Mouse (Mus musculus) liver, postnatal 0 days (tissue): ENCODE measurements around the gene Clip2. TPM values are rescaled to one million over a fixed set of nuclear protein-coding genes. Genes with fewer than 3 reads are reported as not detected.

Experiments used
- ATAC-seq: fragments of 200-750 bp; cut with Nextera tagmentation; 2 replicates; pipeline ENCODE4 v1.8.0; 2017; ENCODE audit warnings: mild to moderate bottlenecking, moderate library complexity
- DNase-seq: peaks from one replicate; pipeline ENCODE4 v3.0.0-alpha.2; 2016
- H3K27ac ChIP-seq: fragments of 300-500 bp; sonication (generic); 2 replicates; pipeline ENCODE4 v1.5.1; 2014; ENCODE audit warnings: antibody characterized with exemption, moderate library complexity, mild to moderate bottlenecking, low read depth
- H3K27me3 ChIP-seq: fragments of 300-500 bp; sonication (generic); 2 replicates; pipeline ENCODE4 v1.6.1; 2014; ENCODE audit warnings: low read length, control low read depth, mixed read lengths; ENCODE audit not compliant: insufficient read depth
- H3K36me3 ChIP-seq: fragments of 300-500 bp; sonication (generic); replicated peaks from 2 replicates; pipeline ENCODE4 v1.6.1; 2014; ENCODE audit warnings: mild to moderate bottlenecking, control low read depth, low read length, moderate library complexity, mixed read lengths; ENCODE audit not compliant: insufficient read depth
- H3K4me1 ChIP-seq: fragments of 300-500 bp; sonication (generic); 2 replicates; pipeline ENCODE4 v1.6.1; 2014; ENCODE audit warnings: antibody characterized with exemption, mild to moderate bottlenecking, control low read depth; ENCODE audit not compliant: insufficient read depth
- H3K4me2 ChIP-seq: fragments of 300-500 bp; sonication (generic); 2 replicates; pipeline ENCODE4 v1.6.1; 2014; ENCODE audit warnings: low read depth, mild to moderate bottlenecking, low read length, moderate library complexity, mixed read lengths
- H3K4me3 ChIP-seq: fragments of 300-500 bp; sonication (generic); 2 replicates; pipeline ENCODE4 v1.5.1; 2014; ENCODE audit warnings: low read depth, low read length
- H3K9ac ChIP-seq: fragments of 300-500 bp; sonication (generic); replicated peaks from 2 replicates; pipeline ENCODE4 v1.6.1; 2014; ENCODE audit warnings: mild to moderate bottlenecking, moderate library complexity
- H3K9me3 ChIP-seq: fragments of 300-500 bp; sonication (generic); 2 replicates; pipeline ENCODE4 v1.6.1; 2016; ENCODE audit warnings: mild to moderate bottlenecking, control low read depth, low read length, mixed read lengths
- CTCF ChIP-seq: sonication (generic); IDR thresholded peaks from 2 replicates; pipeline ENCODE4 v1.5.1; 2016; ENCODE audit warnings: antibody characterized with exemption, low read depth
- EP300 ChIP-seq: IDR thresholded peaks from 2 replicates; pipeline ENCODE4 v1.6.1; 2016; ENCODE audit warnings: antibody characterized with exemption, low read depth, mild to moderate bottlenecking
- WGBS: fragments of 180-500 bp; shearing (Covaris S2); extraction: QIAGEN DNeasy Blood & Tissue Kit; methylation state at CpG from one replicate; pipeline ENCODE4 v1.1.7; 2014; ENCODE audit not compliant: insufficient replicate concordance; 5-methylcytosine and 5-hydroxymethylcytosine counted together
- polyA plus RNA-seq: library from polyadenylated mRNA; unstranded; fragments of >200 nt; fragmentation: Nextera tagmentation; extraction: Ambion mirVana; gene quantifications from 2 replicates; pipeline ENCODE4 v1.2.1, GENCODE M21; 2015

Gene Clip2
- polyA plus RNA-seq, 1 experiment from 2014 or later: 0.29 TPM

DNA sequence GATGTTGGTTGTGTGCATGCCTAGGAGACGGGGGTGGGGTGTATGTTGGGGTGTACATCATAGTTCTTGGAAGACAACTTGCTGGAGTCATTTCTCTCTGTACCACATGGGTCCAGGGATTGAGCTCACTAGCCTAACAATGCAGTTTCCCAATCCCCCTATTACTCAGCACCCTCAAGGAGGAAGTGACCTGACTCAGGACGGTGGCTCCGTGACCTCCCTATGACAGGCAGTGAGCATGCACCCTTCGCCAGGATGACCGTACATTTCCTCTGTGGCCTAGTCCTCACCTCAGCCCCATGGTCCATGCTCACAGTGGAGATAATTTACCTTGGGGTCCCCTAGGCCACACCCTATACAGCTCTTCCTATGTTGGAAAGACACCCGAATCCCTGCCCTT is 19.8 kb downstream of the Clip2 start:
- H3K27ac ChIP-seq: no peak overlapping the region
- no peaks in the 10 kb centered on the region for H3K9me3 ChIP-seq
- peak; percentile 70 for ATAC-seq
- H3K4me1 ChIP-seq: peaks cover 5% of the 10 kb centered on the region; the same call in 1 of the 2 replicates
- TF ChIP-seq EP300: no peak
- TF ChIP-seq CTCF: no peak
- 75% methylated on average over 6 of the region's 6 CpGs for WGBS
- H3K9ac ChIP-seq: no peak overlapping the region
- no peak overlapping the region for H3K4me2 ChIP-seq
- DNase-seq: peak; percentile 36
- no peak overlapping the region for H3K4me3 ChIP-seq
- H3K36me3 ChIP-seq: no peaks in the 10 kb centered on the region; the same call in 1 of the 2 replicates
- H3K27me3 ChIP-seq: no peaks in the 10 kb centered on the region

DNA sequence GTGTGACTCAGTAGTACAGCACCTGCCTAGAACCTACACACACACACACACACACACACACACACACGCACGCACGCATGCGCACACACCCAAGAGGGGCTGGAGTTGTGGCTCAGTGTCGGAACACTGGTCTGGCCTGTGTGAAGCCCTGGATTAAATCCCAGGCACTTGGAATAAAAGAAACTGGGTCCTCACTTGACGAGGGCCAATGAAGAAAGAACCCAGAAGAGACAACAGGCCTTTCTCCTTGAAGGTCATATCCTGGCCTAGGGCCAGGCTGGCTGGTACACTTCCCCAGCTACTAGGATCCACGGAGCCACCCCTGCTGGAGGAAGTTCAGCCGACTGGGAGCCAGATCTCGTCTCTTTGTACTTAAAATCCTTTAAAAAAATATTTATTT is 20.6 kb downstream of the Clip2 start:
- 80% methylated on average over 9 of the region's 9 CpGs for WGBS
- Histone ChIP-seq H3K9me3 (no peaks in the 10 kb centered on the region), H3K27me3 (no peaks in the 10 kb centered on the region), H3K4me3 (no peak overlapping the region), H3K36me3 (no peaks in the 10 kb centered on the region; the same call in 1 of the 2 replicates), H3K9ac (no peak overlapping the region), H3K4me2 (no peak overlapping the region), H3K4me1 (peaks cover 5% of the 10 kb centered on the region; the same call in 1 of the 2 replicates), H3K27ac (no peak overlapping the region)
- DNase-seq: no peak
- no peak for ATAC-seq
- TF ChIP-seq EP300: no peak
- no peak for TF ChIP-seq CTCF

DNA sequence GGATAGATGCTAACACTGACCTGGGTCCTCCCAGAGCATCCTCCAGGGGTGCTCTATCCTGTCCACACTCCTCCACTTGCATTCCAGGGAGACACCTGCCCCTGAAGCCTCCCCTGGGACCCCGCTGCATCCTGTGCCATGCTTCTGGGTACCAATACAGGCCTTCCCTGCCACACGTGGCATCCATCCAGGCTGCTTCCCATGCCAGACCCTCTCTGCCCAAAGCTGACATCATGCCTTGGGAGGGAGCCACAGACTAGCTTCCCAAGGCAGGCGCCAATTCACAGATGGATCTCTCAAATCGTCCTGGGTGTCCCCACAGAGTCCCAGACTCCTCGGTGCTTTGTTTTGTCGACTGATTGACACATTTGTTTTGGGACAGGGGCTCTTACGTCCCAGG is 21.4 kb downstream of the Clip2 start:
- 74% methylated on average over 7 of the region's 7 CpGs for WGBS
- Histone ChIP-seq H3K36me3 (no peaks in the 10 kb centered on the region; the same call in 1 of the 2 replicates), H3K27me3 (no peaks in the 10 kb centered on the region), H3K4me2 (no peak overlapping the region), H3K27ac (no peak overlapping the region), H3K4me1 (peaks cover 5% of the 10 kb centered on the region; the same call in 1 of the 2 replicates), H3K9me3 (no peaks in the 10 kb centered on the region), H3K9ac (no peak overlapping the region), H3K4me3 (no peak overlapping the region)
- no peak for ATAC-seq
- no peak for DNase-seq
- TF ChIP-seq EP300 (no peak), CTCF (no peak)

DNA sequence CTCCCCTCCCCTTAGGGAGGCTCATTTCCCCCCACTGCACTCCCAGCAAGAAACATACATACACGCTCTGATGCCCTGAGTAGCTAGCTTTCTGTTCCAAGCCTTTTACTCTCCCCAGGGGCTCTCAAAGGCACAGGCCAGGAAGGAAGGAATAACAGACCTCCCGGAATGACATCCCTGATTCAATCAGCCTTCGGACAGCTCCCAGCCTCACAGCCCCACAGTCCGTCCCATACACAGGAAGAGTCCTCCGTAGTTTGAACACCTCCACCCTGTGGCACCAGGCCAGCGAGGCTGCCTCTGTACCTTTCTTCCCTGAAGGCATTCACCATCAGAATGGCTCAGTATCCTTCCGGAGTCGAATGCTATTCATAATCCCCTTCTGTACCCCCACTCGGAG is 23.7 kb downstream of the Clip2 start:
- no peaks in the 10 kb centered on the region; the same call in 1 of the 2 replicates for H3K36me3 ChIP-seq
- H3K9me3 ChIP-seq: no peaks in the 10 kb centered on the region
- no peaks in the 10 kb centered on the region for H3K27me3 ChIP-seq
- H3K4me1 ChIP-seq: peaks cover 5% of the 10 kb centered on the region; the same call in 1 of the 2 replicates
- H3K9ac ChIP-seq: no peak overlapping the region
- ATAC-seq (no peak), DNase-seq (no peak)
- 62% methylated on average over 9 of the region's 9 CpGs for WGBS
- TF ChIP-seq CTCF (no peak), EP300 (no peak)
- peak overlapping the region; percentile 29; the same call in 1 of the 2 replicates for H3K4me2 ChIP-seq
- H3K4me3 ChIP-seq: no peak overlapping the region
- no peak overlapping the region for H3K27ac ChIP-seq

DNA sequence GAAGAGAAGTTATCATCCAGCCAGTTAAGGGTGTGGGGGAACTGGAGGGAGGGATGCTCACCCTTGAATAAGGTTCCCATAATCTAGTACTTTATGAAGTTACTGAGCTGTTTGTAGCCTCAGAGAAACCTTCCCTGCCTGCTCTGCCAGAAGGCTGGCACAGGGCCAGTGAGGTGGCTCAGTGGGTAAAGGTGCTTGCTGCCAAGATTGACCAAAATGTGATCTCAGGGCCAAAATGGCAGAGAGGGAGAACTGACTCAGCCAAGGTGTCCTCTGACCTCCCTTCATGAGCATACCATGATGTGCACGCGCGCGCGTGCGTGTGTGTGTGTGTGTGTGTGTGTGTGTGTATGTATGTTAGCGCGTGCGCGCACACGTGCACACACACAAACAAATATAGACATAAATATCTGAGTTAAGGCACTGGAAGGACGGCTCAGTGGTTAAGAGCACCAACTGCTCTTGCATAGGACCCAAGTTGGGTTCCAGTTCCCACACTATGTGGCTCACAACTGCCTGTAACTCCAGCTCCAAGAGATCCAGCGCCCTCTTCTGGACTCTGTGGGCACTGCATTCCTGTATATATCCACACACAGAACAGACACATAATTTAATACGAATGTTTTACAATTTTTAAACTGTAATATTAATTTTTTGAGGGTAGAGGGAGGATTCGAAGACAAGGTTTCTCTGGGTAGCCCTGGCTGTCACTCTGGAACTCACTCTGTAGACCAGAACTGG is 26.1 kb downstream of the Clip2 start:
- ATAC-seq (no peak), DNase-seq (no peak)
- 86% methylated on average over 15 of the region's 15 CpGs for WGBS
- H3K9ac ChIP-seq: no peak overlapping the region
- no peak overlapping the region for H3K27ac ChIP-seq
- TF ChIP-seq EP300 (no peak), CTCF (peak; percentile 48)
- H3K27me3 ChIP-seq: no peaks in the 10 kb centered on the region
- peaks cover 10% of the 10 kb centered on the region; the same call in 1 of the 2 replicates for H3K4me1 ChIP-seq
- no peak overlapping the region for H3K4me2 ChIP-seq
- no peak overlapping the region for H3K4me3 ChIP-seq
- no peaks in the 10 kb centered on the region for H3K9me3 ChIP-seq
- H3K36me3 ChIP-seq: no peaks in the 10 kb centered on the region

DNA sequence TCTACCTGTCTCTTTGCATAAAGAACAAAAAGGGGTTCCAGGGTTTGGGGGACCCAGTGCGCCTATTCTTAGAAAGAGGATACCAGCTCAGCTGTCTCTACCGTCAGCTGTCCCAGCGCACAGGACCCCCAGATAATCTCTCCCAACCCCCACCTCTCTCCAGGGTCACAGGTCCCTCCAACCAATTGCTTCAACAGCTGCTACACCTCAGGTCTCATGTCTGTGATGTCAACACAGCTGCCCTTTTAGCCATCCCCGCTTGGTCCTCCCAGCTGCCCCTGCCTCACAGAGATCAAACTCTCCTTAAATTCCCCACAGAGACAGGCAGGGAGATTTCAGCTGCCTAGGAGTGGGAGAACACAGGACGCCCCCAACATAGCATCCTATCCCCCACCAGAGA is 28.5 kb downstream of the Clip2 start:
- 83% methylated on average over 5 of the region's 5 CpGs for WGBS
- no peak for ATAC-seq
- no peaks in the 10 kb centered on the region for H3K36me3 ChIP-seq

More for the DNA sequence above, 28.5 kb downstream of the Clip2 start:
- DNase-seq: no peak
- Histone ChIP-seq H3K9ac (no peak overlapping the region), H3K9me3 (no peaks in the 10 kb centered on the region), H3K27me3 (no peaks in the 10 kb centered on the region), H3K4me2 (no peak overlapping the region), H3K4me1 (peaks cover 7% of the 10 kb centered on the region; the same call in 1 of the 2 replicates), H3K27ac (no peak overlapping the region), H3K4me3 (no peak overlapping the region)
- no peak for TF ChIP-seq EP300
- TF ChIP-seq CTCF: no peak
